ENCODE assay signal across 8 mouse cellular contexts in genomic region chr2:174075673-174076432, GRCm38 (mm10). TPM values are rescaled to one million over a fixed set of nuclear protein-coding genes. Genes with fewer than 3 reads are reported as not detected.
DNase-seq lines count a peak whose midpoint lies in the region; ATAC-seq and TF ChIP-seq lines count a peak whose summit lies in the region.

TSS of gene Stx16 (plus strand) at chr2:174076308.

- no peak for TF ChIP-seq POLR2A in bone marrow macrophage, adult 2 months (IDR thresholded peaks at IDR 0.05; ENCODE audit: borderline replicate concordance, low read depth, low read length)
- TF ChIP-seq POLR2A in embryonic fibroblast, embryonic 13.5 days (IDR thresholded peaks at IDR 0.05; ENCODE audit: low read depth, low read length) = peak; percentile 80

- peak; percentile 92 for DNase-seq in A20 (ENCODE audit: low read depth, low spot score)
- peak; percentile 91 to 96 for DNase-seq in heart, adult 9 months (ENCODE audit: low spot score in 2 of 2)
- peak; percentile 71 to 86 for DNase-seq in monocyte, adult 2 months (ENCODE audit: low read depth in 1 of 2, low spot score in 2 of 2)
- DNase-seq in spleen, postnatal 36 days (ENCODE audit: low spot score in 2 of 2) = peak; percentile 75 to 84

- H3K9me3 ChIP-seq in kidney, embryonic 14.5 days (ENCODE audit: control insufficient read depth, low read length) = no peaks in the 10 kb centered on the region
- H3K9me3 ChIP-seq in limb, embryonic 15.5 days = no peaks in the 10 kb centered on the region

- ATAC-seq in kidney, embryonic 14.5 days (ENCODE audit: low FRiP score, low TSS enrichment) = peak; percentile 93
- peak; percentile 86 for ATAC-seq in limb, embryonic 15.5 days (ENCODE audit: insufficient number of reproducible peaks, low FRiP score, low TSS enrichment, low read depth)

- peak within 1 kb of the TSS; percentile 93 for H3K27ac ChIP-seq in bone marrow macrophage, adult 2 months (ENCODE audit: insufficient read depth, low read depth, low read length)
- H3K27ac ChIP-seq in embryonic fibroblast, embryonic 13.5 days (ENCODE audit: insufficient read depth, low read length) = peak within 1 kb of the TSS; percentile 96
- H3K27ac ChIP-seq in kidney, embryonic 14.5 days (ENCODE audit: low read depth, low read length) = peak within 1 kb of the TSS; percentile 97
- peak within 1 kb of the TSS; percentile 99 for H3K27ac ChIP-seq in limb, embryonic 15.5 days

- H3K9ac ChIP-seq in kidney, embryonic 14.5 days (ENCODE audit: low read depth, low read length) = peak within 1 kb of the TSS; percentile 83
- H3K9ac ChIP-seq in limb, embryonic 15.5 days = peak within 1 kb of the TSS; percentile 85

- no peaks in the 10 kb centered on the region for H3K36me3 ChIP-seq in kidney, embryonic 14.5 days (ENCODE audit: control insufficient read depth, insufficient read depth, low read length)
- no peaks in the 10 kb centered on the region for H3K36me3 ChIP-seq in limb, embryonic 15.5 days

- peak within 1 kb of the TSS; percentile 89 for H3K4me2 ChIP-seq in kidney, embryonic 14.5 days (replicated peaks; ENCODE audit: low read depth, low read length)
- peak within 1 kb of the TSS; percentile 61 for H3K4me2 ChIP-seq in limb, embryonic 15.5 days

- peaks cover 6% of the 10 kb centered on the region for H3K4me1 ChIP-seq in bone marrow macrophage, adult 2 months (ENCODE audit: control insufficient read depth, insufficient read depth, low read length)
- peaks cover 3% of the 10 kb centered on the region; the same call in 1 of the 2 replicates for H3K4me1 ChIP-seq in embryonic fibroblast, embryonic 13.5 days (ENCODE audit: control insufficient read depth, insufficient read depth, low read length)
- peaks cover 28% of the 10 kb centered on the region for H3K4me1 ChIP-seq in kidney, embryonic 14.5 days (ENCODE audit: control insufficient read depth, insufficient read depth, low read length)
- H3K4me1 ChIP-seq in limb, embryonic 15.5 days = peaks cover 56% of the 10 kb centered on the region

- peak within 1 kb of the TSS; percentile 98 for H3K4me3 ChIP-seq in bone marrow macrophage, adult 2 months (ENCODE audit: insufficient read depth, low read length)
- H3K4me3 ChIP-seq in embryonic fibroblast, embryonic 13.5 days (ENCODE audit: insufficient read depth, low read length) = peak within 1 kb of the TSS; percentile 77
- H3K4me3 ChIP-seq in kidney, embryonic 14.5 days (ENCODE audit: low read length) = peak within 1 kb of the TSS; percentile 87
- peak within 1 kb of the TSS; percentile 75 for H3K4me3 ChIP-seq in limb, embryonic 15.5 days

- WGBS in kidney, embryonic 14.5 days = 1% methylated on average over 32 of the region's 32 CpGs
- WGBS in limb, embryonic 15.5 days = under 1% methylated on average over 32 of the region's 32 CpGs

- H3K27me3 ChIP-seq in kidney, embryonic 14.5 days (ENCODE audit: control insufficient read depth, insufficient read depth, low read length) = no peaks in the 10 kb centered on the region
- H3K27me3 ChIP-seq in limb, embryonic 15.5 days = no peaks in the 10 kb centered on the region

- peak; percentile 54; the same call in 1 of the 2 replicates for TF ChIP-seq CTCF in bone marrow macrophage, adult 2 months (IDR thresholded peaks at IDR 0.05; ENCODE audit: low read depth, low read length)
- TF ChIP-seq CTCF in embryonic fibroblast, embryonic 13.5 days (IDR thresholded peaks at IDR 0.05; ENCODE audit: borderline replicate concordance, insufficient read depth, low read length) = peak; percentile 43; the same call in 1 of the 2 replicates

RNA-seq across cellular contexts. Expression of gene Stx16, which starts in this region (rescaled TPM):
- 108 and 119 TPM in 2 replicates for polyA plus RNA-seq in bone marrow macrophage, adult 2 months (2012; ENCODE audit: insufficient read depth, insufficient read length, missing spikeins)
- 43.4 and 57.7 TPM in 2 replicates for polyA plus RNA-seq in embryonic fibroblast, embryonic 13.5 days (2011; ENCODE audit: insufficient read length, low read depth, missing spikeins)
- 9.0 and 10.1 TPM in 2 replicates for polyA plus RNA-seq in kidney, embryonic 14.5 days (2014; fragmentation: Nextera tagmentation; extraction: Ambion mirVana)
- polyA plus RNA-seq in limb, embryonic 15.5 days (2015; fragmentation: Nextera tagmentation; extraction: Ambion mirVana) = 12.5 and 12.6 TPM in 2 replicates

Comparison
In these comparisons a context has a peak if more than half of its experiments do, and no peak if none do; other contexts are left out.
1. Peak in every context shown above with its lines: DNase-seq, ATAC-seq, H3K4me3 ChIP-seq and H3K27ac ChIP-seq.